Mouse (Mus musculus) retina, postnatal 1 day (tissue): ENCODE data around the gene Scube1.
A peak's percentile ranks its signal among the peaks of the same experiment; 100 is the strongest.

Experiments
- DNase-seq: peaks from one replicate; pipeline ENCODE4 v3.0.0-alpha.2; 2012

The Scube1 gene

DNA sequence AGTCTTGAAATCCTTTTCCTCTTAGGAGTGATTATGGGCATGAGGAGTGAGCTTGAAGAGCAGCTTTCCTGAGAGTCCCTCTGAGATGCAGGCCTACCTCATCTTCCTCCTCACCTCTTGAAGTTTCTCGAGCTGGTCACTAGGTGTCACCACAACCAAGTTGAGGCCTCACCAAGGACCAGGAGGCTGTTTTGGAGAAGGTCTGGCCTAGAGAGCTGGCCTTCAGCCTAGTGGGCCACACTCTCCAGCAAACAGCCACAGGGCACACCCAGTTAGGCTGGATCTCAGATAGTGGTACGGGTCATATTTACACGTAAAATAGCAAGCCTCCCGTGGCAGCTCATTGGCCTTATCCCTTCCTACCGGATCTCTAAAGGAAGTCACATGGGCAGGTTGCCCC lies 60.1 kb downstream of the Scube1 start:
- peak; percentile 71 for DNase-seq

GRCm38 (mm10) chr15:83663066-83663465 lies 61.8 kb downstream of the Scube1 start:
- DNase-seq = no peak

- peak; percentile 69 for DNase-seq
Measured at GRCm38 (mm10) chr15:83662106-83662505, 62.7 kb downstream of the Scube1 start.

DNA sequence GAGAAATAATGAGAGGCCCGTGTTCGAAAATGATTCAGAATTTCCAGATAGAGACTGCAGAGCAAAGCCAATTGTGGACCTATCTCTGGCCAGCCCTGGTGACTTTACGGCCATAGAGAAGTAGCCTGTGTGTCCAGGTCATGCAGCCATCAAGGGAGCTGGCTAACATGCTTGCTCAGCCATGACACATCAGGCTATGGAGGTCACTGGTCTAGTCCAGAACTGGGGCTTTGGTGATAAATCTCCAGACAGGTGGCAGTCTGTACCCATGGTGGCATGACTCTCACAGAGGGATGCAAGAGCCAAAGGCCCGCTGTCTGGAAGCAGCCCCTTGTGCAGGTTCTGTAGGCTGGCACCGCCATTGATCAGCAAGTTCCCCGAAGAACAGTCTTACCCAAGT lies 82.3 kb downstream of the Scube1 start:
- DNase-seq = no peak

DNA sequence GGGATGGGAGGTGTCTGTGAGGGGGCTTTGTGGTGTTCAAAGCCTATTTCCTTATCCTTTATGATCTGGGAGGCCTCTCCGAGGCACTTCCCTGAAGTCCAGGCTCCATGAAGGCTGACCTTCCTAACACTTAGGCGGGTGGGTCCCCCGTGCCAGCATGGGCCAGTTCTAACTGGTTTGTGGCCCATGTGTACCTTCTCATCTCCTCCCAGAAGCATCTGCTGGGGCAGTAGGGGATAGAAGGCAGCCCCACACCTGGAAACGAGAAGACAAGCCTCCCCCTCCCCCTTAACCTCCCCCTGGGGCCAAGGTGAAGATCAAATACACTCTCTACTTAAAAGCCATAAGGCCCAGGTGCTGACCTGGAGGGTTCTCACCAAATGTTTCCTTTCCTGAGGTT lies 84.6 kb downstream of the Scube1 start:
- DNase-seq = no peak

- DNase-seq = no peak
Measured at GRCm38 (mm10) chr15:83639160-83639559, 85.7 kb downstream of the Scube1 start.

GRCm38 (mm10) chr15:83638196-83638899 lies 86.5 kb downstream of the Scube1 start:
- DNase-seq = no peak

DNA sequence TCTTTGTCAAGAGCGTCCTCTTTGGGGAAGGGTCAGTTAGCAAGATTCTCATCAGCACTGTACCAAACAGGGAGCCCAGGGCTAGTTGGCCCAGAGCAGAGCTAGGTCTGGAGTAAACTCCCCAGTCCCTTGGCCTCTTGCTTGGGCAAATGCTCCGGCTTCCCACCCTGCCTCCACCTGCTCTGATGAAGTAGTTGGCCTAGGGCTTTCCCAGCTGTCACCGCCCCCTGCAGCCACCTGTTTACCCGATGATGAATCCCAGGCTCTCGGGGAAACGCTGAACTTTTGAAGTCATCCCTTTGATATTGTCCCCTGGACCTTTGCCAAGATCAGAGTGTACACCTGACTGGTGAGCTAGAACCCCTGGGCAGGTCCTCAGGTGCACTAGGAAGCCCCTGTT lies 88.1 kb downstream of the Scube1 start:
- DNase-seq = no peak

GRCm38 (mm10) chr15:83635251-83635650 lies 89.6 kb downstream of the Scube1 start:
- DNase-seq = no peak

DNA sequence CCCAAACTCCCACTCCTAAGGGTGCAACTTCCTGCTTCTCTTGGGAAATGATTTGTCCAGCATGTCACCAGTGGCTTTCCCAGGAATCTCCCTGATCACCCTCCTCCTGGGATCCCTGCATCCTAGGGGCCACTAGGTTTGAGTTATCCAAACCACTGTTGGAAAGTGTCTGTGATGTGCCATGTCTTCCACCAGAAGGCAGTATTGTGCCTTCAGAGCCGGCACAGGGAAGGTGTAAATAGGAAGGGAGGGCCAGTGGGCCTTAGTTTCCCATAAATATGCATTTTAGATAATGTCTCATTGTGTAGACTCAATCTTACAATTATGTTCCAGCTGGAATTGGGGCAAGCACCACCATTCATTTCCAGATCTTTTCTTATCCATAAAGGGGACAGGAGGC lies 90.7 kb downstream of the Scube1 start:
- DNase-seq = peak; percentile 46

GRCm38 (mm10) chr15:83631071-83631470 lies 93.8 kb downstream of the Scube1 start:
- no peak for DNase-seq

DNA sequence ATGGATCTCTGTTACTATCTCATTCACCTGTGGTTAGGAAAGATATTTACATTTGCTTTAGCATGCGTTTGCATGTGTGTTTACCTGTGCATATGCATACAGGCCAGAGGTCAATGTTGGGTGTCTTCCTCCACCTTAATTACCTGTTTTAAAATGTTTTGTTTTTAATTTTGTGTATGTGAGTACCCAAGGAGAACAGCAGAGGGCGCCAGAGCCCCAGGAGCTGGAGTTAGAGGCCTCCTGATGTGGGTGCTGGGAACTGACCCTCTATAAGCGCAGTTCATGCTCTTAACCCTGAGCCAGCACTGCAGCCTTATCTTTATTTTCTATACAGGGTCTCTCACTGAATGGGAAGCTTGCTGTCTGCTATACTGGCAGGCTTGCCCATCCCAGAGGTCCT lies 95.1 kb downstream of the Scube1 start:
- DNase-seq = no peak

DNA sequence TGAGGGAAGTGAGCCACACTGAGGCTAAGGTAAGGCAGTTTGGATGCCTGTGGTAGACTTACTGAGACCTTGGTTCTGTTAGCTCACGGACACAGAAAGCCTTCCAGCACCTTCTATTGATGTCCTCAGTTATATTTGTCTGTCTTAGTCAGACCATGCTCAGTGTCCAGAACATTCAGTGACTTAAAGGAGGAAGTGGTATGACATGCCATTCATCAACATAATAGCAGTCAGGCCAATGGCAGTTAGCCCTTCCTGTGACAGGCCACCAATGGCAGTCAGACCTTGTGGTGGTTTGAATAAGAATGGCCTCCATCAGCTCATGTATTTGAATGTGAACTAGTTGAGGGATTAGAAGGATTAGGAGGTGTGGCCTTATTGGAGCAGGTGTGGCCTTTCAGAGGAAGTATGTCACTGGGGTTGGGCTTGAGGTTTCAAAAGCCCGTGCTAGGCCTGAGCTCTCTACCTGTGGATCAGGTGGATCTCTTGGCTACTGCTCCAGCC lies 98.6 kb downstream of the Scube1 start:
- no peak for DNase-seq

- DNase-seq = no peak
Measured at GRCm38 (mm10) chr15:83615245-83615644, 109.6 kb downstream of the Scube1 start.

DNA sequence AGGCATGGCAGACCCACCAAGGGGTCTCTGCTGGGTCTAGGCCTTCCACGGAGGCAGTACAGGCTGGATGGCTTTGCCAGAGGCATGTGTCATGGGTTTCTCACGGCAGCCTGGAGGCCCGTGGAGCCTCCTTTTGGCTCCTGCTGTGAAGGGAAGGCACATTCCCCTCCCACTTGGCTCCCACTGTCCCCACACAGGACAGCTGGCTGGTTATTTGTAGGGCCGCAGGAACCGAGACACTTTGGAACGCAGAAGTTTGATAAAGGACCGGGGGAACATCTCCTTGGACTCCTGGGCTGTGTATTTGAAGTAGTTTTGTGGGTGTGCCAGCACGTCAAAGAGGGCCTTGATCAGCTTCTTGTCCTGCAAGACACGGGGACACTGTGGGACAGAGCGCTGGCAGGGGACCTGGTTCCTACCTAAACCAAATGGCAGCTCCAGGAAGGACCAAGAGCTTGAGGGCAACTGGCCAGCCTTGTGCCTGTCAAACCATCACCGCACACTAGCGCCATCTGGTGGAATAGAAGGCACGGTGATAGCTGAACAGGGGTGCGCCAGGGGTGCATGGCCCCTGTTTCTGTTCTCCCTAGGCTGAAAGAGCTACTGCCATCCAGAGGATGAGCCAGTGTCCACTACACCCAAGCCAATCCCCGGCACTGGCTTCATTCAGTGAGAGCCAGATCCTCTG lies 117.6 kb downstream of the Scube1 start:
- DNase-seq = peak; percentile 79

DNA sequence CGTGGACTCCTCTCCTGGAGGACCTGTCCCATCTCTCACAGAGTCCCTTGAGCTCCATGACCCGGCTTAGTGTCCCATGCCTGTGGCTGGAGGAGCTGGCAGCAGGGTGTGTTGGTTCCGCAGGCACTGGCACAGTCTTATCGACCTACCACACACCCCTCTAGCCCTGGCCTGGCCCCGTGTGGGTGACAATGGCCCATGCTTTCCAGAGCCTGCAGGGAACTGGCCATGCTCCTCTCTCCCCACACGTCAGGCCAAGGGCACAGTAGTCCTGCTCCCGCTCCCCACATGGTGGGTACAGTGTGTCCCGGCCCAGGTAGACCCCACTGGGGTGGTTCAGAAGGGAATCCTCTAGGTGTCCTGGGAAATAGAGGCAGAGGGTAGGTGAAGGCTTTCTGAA lies 118.1 kb downstream of the Scube1 start:
- no peak for DNase-seq

- DNase-seq = no peak
Measured at GRCm38 (mm10) chr15:83606216-83606615, 118.6 kb downstream of the Scube1 start.

- no peak for DNase-seq
Measured at GRCm38 (mm10) chr15:83603426-83603825, 121.4 kb downstream of the Scube1 start.

- no peak for DNase-seq
Measured at GRCm38 (mm10) chr15:83603046-83603396, 121.8 kb downstream of the Scube1 start.

GRCm38 (mm10) chr15:83602372-83603045 lies 122.3 kb downstream of the Scube1 start:
- DNase-seq = no peak

GRCm38 (mm10) chr15:83601185-83601584 lies 123.6 kb downstream of the Scube1 start:
- DNase-seq = no peak

- DNase-seq = no peak
Measured at GRCm38 (mm10) chr15:83596833-83597232, 128.0 kb downstream of the Scube1 start.

DNA sequence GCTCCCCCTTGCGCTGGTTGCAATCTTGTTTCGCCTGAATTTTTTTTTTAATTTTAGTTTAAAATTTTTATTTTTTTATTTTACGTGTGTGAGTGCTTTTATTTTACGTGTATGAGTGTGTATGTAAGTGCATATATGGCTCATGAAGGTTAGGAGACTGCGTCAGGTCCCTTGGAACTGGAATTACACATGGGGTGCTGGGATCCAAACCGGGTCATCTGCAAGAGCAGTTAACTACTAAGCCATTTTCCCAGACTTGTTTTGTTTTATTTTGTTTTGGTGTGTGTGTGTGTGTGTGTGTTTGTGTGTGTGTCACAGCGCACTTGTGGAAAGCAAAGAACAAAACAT lies 129.5 kb downstream of the Scube1 start:
- DNase-seq = no peak
